ENCODE assay signal across 8 mouse cellular contexts in the genomic region with DNA sequence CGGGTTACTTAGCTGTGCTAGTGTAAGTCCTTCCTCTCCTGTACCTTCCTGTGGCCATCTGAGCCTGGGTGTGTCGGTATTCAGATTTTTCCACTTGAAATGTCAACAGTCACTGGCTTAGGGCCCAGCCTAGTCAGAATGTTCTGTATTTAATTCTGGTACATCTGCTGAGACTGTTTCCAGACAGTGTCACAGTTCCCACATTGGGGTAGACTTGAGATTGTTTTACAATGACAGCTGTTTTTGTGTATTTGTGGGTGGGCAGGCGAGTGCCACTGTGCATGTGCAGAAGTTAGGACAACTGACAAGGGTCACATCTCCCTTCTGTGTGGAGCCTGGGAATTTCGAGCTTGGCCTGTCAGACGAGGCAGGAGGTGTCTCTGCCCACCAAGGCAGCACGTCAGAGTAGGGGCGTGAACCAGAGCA. TPM values are rescaled to one million over a fixed set of nuclear protein-coding genes. Genes with fewer than 3 reads are reported as not detected.
DNase-seq lines count a peak whose midpoint lies in the region; ATAC-seq lines count a peak whose summit lies in the region.

No protein-coding gene starts in this region.

- no peak overlapping the region for H3K9ac ChIP-seq in embryonic facial prominence, embryonic 12.5 days
- H3K9ac ChIP-seq in midbrain, embryonic 16.5 days (ENCODE audit: low read depth, low read length): 0 out of 2 replicates have a peak overlapping the region, but pooled peaks have one; percentile 2
- H3K9ac ChIP-seq in intestine, embryonic 16.5 days (ENCODE audit: low read depth, low read length): peak overlapping the region; percentile 35; the same call in 1 of the 2 replicates

- H3K9me3 ChIP-seq in embryonic facial prominence, embryonic 12.5 days: no peaks in the 10 kb centered on the region
- no peaks in the 10 kb centered on the region for H3K9me3 ChIP-seq in embryonic facial prominence, embryonic 10.5 days
- no peaks in the 10 kb centered on the region for H3K9me3 ChIP-seq in midbrain, embryonic 16.5 days (replicated peaks; ENCODE audit: control insufficient read depth, low read length, poor library complexity, severe bottlenecking)
- H3K9me3 ChIP-seq in midbrain, embryonic 10.5 days (replicated peaks): no peaks in the 10 kb centered on the region
- H3K9me3 ChIP-seq in intestine, embryonic 16.5 days (ENCODE audit: control insufficient read depth, low read length): no peaks in the 10 kb centered on the region

- H3K4me2 ChIP-seq in embryonic facial prominence, embryonic 12.5 days (replicated peaks): peak overlapping the region; percentile 3; the same call in 1 of the 2 replicates
- no peak overlapping the region for H3K4me2 ChIP-seq in midbrain, embryonic 16.5 days (ENCODE audit: low read length)
- H3K4me2 ChIP-seq in intestine, embryonic 16.5 days (ENCODE audit: low read depth, low read length): no peak overlapping the region

- ATAC-seq in embryonic facial prominence, embryonic 12.5 days (ENCODE audit: insufficient number of reproducible peaks, insufficient read depth, low FRiP score, low TSS enrichment): no peak
- ATAC-seq in midbrain, embryonic 16.5 days: no peak
- no peak for ATAC-seq in intestine, embryonic 16.5 days

- no peak overlapping the region for H3K4me3 ChIP-seq in embryonic facial prominence, embryonic 12.5 days
- no peak overlapping the region for H3K4me3 ChIP-seq in embryonic facial prominence, embryonic 10.5 days
- H3K4me3 ChIP-seq in midbrain, embryonic 16.5 days (ENCODE audit: low read depth, low read length): no peak overlapping the region
- no peak overlapping the region for H3K4me3 ChIP-seq in midbrain, embryonic 10.5 days
- H3K4me3 ChIP-seq in intestine, embryonic 16.5 days (ENCODE audit: low read length): no peak overlapping the region

- 73% methylated on average over 7 of the region's 7 CpGs for WGBS in embryonic facial prominence, embryonic 12.5 days
- 78% methylated on average over 7 of the region's 7 CpGs for WGBS in embryonic facial prominence, embryonic 10.5 days
- 68% methylated on average over 7 of the region's 7 CpGs for WGBS in midbrain, embryonic 16.5 days
- 87% methylated on average over 7 of the region's 7 CpGs for WGBS in midbrain, embryonic 10.5 days
- 50% methylated on average over 7 of the region's 7 CpGs for WGBS in intestine, embryonic 16.5 days

- no peak for DNase-seq in embryonic facial prominence, embryonic 10.5 days (ENCODE audit: low spot score)
- no peak for DNase-seq in midbrain, embryonic 10.5 days (ENCODE audit: low spot score)
- peak; percentile 86 for DNase-seq in lung, postnatal 25 days (ENCODE audit: low spot score)
- no peak for DNase-seq in thymus, postnatal 0 days (ENCODE audit: low spot score)
- no peak for DNase-seq in kidney, adult 18-20 months

- H3K27me3 ChIP-seq in embryonic facial prominence, embryonic 12.5 days: no peaks in the 10 kb centered on the region
- H3K27me3 ChIP-seq in embryonic facial prominence, embryonic 10.5 days (replicated peaks; ENCODE audit: low read depth, poor library complexity, severe bottlenecking): no peaks in the 10 kb centered on the region
- no peaks in the 10 kb centered on the region for H3K27me3 ChIP-seq in midbrain, embryonic 16.5 days (ENCODE audit: control insufficient read depth, insufficient read depth, low read depth, low read length)
- H3K27me3 ChIP-seq in midbrain, embryonic 10.5 days (ENCODE audit: low read depth, poor library complexity, severe bottlenecking): no peaks in the 10 kb centered on the region
- no peaks in the 10 kb centered on the region for H3K27me3 ChIP-seq in intestine, embryonic 16.5 days (replicated peaks; ENCODE audit: control insufficient read depth, insufficient read depth, low read length)

- no peak overlapping the region for H3K27ac ChIP-seq in embryonic facial prominence, embryonic 12.5 days
- no peak overlapping the region for H3K27ac ChIP-seq in embryonic facial prominence, embryonic 10.5 days (replicated peaks)
- no peak overlapping the region for H3K27ac ChIP-seq in midbrain, embryonic 16.5 days (ENCODE audit: low read length)
- no peak overlapping the region for H3K27ac ChIP-seq in midbrain, embryonic 10.5 days (replicated peaks)
- H3K27ac ChIP-seq in intestine, embryonic 16.5 days (ENCODE audit: low read length): no peak overlapping the region

- no peaks in the 10 kb centered on the region for H3K36me3 ChIP-seq in embryonic facial prominence, embryonic 12.5 days
- H3K36me3 ChIP-seq in embryonic facial prominence, embryonic 10.5 days (replicated peaks): peaks cover 37% of the 10 kb centered on the region
- no peaks in the 10 kb centered on the region for H3K36me3 ChIP-seq in midbrain, embryonic 16.5 days (ENCODE audit: control insufficient read depth, insufficient read depth, low read length)
- H3K36me3 ChIP-seq in midbrain, embryonic 10.5 days: peaks cover 21% of the 10 kb centered on the region; the same call in 1 of the 2 replicates
- no peaks in the 10 kb centered on the region for H3K36me3 ChIP-seq in intestine, embryonic 16.5 days (ENCODE audit: control insufficient read depth, insufficient read depth, low read length)

- peaks cover 21% of the 10 kb centered on the region for H3K4me1 ChIP-seq in embryonic facial prominence, embryonic 12.5 days
- peaks cover 27% of the 10 kb centered on the region for H3K4me1 ChIP-seq in embryonic facial prominence, embryonic 10.5 days
- peaks cover 25% of the 10 kb centered on the region for H3K4me1 ChIP-seq in midbrain, embryonic 16.5 days (ENCODE audit: control insufficient read depth, insufficient read depth, low read length)
- peaks cover 33% of the 10 kb centered on the region for H3K4me1 ChIP-seq in midbrain, embryonic 10.5 days
- peaks cover 19% of the 10 kb centered on the region for H3K4me1 ChIP-seq in intestine, embryonic 16.5 days (ENCODE audit: control insufficient read depth, insufficient read depth, low read length)

RNA-seq across cellular contexts. Expression of gene Ube2g2, which starts 2.5 kb away (rescaled TPM):
- 76.7 and 81.7 TPM in 2 replicates for polyA plus RNA-seq in embryonic facial prominence, embryonic 12.5 days (2016; fragmentation: Nextera tagmentation; extraction: Ambion mirVana)
- 98.9 and 101 TPM in 2 replicates for polyA plus RNA-seq in embryonic facial prominence, embryonic 10.5 days (2016; fragmentation: Nextera tagmentation; extraction: Ambion mirVana)
- 80.9 and 81.8 TPM in 2 replicates for polyA plus RNA-seq in midbrain, embryonic 16.5 days (2015; fragmentation: Nextera tagmentation; extraction: Ambion mirVana)
- polyA plus RNA-seq in midbrain, embryonic 10.5 days (2016; fragmentation: Nextera tagmentation; extraction: Ambion mirVana): 104 and 107 TPM in 2 replicates
- polyA plus RNA-seq in intestine, embryonic 16.5 days (2015; fragmentation: Nextera tagmentation; extraction: Ambion mirVana): 61.5 and 68.6 TPM in 2 replicates
- 67.9 and 69.8 TPM in 2 replicates for polyA plus RNA-seq in thymus, postnatal 0 days (2015; fragmentation: Nextera tagmentation; extraction: Ambion mirVana)

RNA-seq across cellular contexts. Expression of gene Gm49325, which starts 18.6 kb away (rescaled TPM):
- polyA plus RNA-seq in embryonic facial prominence, embryonic 12.5 days (2016; fragmentation: Nextera tagmentation; extraction: Ambion mirVana): 7.0 and 7.1 TPM in 2 replicates
- 1.9 and 8.0 TPM in 2 replicates for polyA plus RNA-seq in embryonic facial prominence, embryonic 10.5 days (2016; fragmentation: Nextera tagmentation; extraction: Ambion mirVana)
- 1.5 and 2.9 TPM in 2 replicates for polyA plus RNA-seq in midbrain, embryonic 16.5 days (2015; fragmentation: Nextera tagmentation; extraction: Ambion mirVana)
- 2.2 and 2.4 TPM in 2 replicates for polyA plus RNA-seq in midbrain, embryonic 10.5 days (2016; fragmentation: Nextera tagmentation; extraction: Ambion mirVana)
- 1.9 TPM in 1 of 2 replicates, not detected in the other for polyA plus RNA-seq in intestine, embryonic 16.5 days (2015; fragmentation: Nextera tagmentation; extraction: Ambion mirVana)
- 9.2 and 23.4 TPM in 2 replicates for polyA plus RNA-seq in thymus, postnatal 0 days (2015; fragmentation: Nextera tagmentation; extraction: Ambion mirVana)

RNA-seq across cellular contexts. Expression of gene Sumo3, which starts 18.7 kb away (rescaled TPM):
- polyA plus RNA-seq in embryonic facial prominence, embryonic 12.5 days (2016; fragmentation: Nextera tagmentation; extraction: Ambion mirVana): 385 and 391 TPM in 2 replicates
- polyA plus RNA-seq in embryonic facial prominence, embryonic 10.5 days (2016; fragmentation: Nextera tagmentation; extraction: Ambion mirVana): 419 and 445 TPM in 2 replicates
- polyA plus RNA-seq in midbrain, embryonic 16.5 days (2015; fragmentation: Nextera tagmentation; extraction: Ambion mirVana): 315 and 350 TPM in 2 replicates
- 403 and 425 TPM in 2 replicates for polyA plus RNA-seq in midbrain, embryonic 10.5 days (2016; fragmentation: Nextera tagmentation; extraction: Ambion mirVana)
- 330 and 356 TPM in 2 replicates for polyA plus RNA-seq in intestine, embryonic 16.5 days (2015; fragmentation: Nextera tagmentation; extraction: Ambion mirVana)
- polyA plus RNA-seq in thymus, postnatal 0 days (2015; fragmentation: Nextera tagmentation; extraction: Ambion mirVana): 251 and 259 TPM in 2 replicates

RNA-seq across cellular contexts. Expression of gene Pttg1ip, which starts 43.1 kb away (rescaled TPM):
- 92.5 and 94.4 TPM in 2 replicates for polyA plus RNA-seq in embryonic facial prominence, embryonic 12.5 days (2016; fragmentation: Nextera tagmentation; extraction: Ambion mirVana)
- 65.6 and 71.0 TPM in 2 replicates for polyA plus RNA-seq in embryonic facial prominence, embryonic 10.5 days (2016; fragmentation: Nextera tagmentation; extraction: Ambion mirVana)
- polyA plus RNA-seq in midbrain, embryonic 16.5 days (2015; fragmentation: Nextera tagmentation; extraction: Ambion mirVana): 63.6 and 70.8 TPM in 2 replicates
- polyA plus RNA-seq in midbrain, embryonic 10.5 days (2016; fragmentation: Nextera tagmentation; extraction: Ambion mirVana): 67.0 and 69.9 TPM in 2 replicates
- 177 and 181 TPM in 2 replicates for polyA plus RNA-seq in intestine, embryonic 16.5 days (2015; fragmentation: Nextera tagmentation; extraction: Ambion mirVana)
- 79.8 and 85.6 TPM in 2 replicates for polyA plus RNA-seq in thymus, postnatal 0 days (2015; fragmentation: Nextera tagmentation; extraction: Ambion mirVana)
